Mouse (Mus musculus) urinary bladder, postnatal 36 days (tissue): ENCODE data around the gene Coil.
"Not testable (repeated sequence)": the region's sequence is repeated elsewhere in the genome, so short reads cannot be mapped to it uniquely, and the experiment has no call there.

Experiments used
- DNase-seq, 2 experiments: peaks; one replicate each; pipeline ENCODE4 v3.0.0; 2022; ENCODE audit warnings: low spot score in 2 of 2, mixed read lengths in 1 of 2

Coil gene

DNA sequence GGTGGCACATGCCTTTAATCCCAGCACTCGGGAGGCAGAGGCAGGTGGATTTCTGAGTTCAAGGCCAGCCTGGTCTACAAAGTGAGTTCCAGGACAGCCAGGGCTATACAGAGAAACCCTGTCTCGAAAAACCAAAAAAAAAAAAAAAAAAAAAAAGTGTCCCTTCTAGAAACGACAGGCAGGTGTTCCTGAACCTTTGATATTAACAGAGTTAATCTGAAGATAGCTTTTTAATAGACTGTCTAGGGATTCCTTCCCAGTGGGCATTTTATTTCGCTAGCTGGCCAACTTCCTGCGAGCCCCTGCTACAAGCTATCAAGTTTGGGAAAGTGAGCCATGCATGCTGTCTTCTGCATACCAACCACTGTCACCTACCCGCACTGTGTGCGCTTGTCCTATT lies 71.0 kb downstream of the Coil start:
- DNase-seq, result not testable (repeated sequence)
